30 mouse cellular contexts compared by ENCODE assay signal in genomic region chr10:24930143-24930542, GRCm38 (mm10). TPM values are rescaled to one million over a fixed set of nuclear protein-coding genes. Genes with fewer than 3 reads are reported as not detected.
DNase-seq lines count a peak whose midpoint lies in the region; ATAC-seq and TF ChIP-seq lines count a peak whose summit lies in the region.
"Had no signal": no experiment of that assay in that cellular context is flagged by ENCODE, and none has a peak within 500 bp of the region (broad histone marks: within the 10 kb centered on the region; RNA-seq: fewer than 3 reads in every experiment).

No protein-coding gene starts in this region.

- H3K4me2 ChIP-seq in lung, embryonic 14.5 days, result no peak overlapping the region
- H3K4me2 ChIP-seq: forebrain, embryonic 13.5 days; hindbrain, embryonic 12.5 days; intestine, embryonic 15.5 days; limb, embryonic 15.5 days; liver, embryonic 15.5 days; neural tube, embryonic 15.5 days had no signal

- no peak overlapping the region for H3K27ac ChIP-seq in lung, embryonic 14.5 days (ENCODE audit: low read depth)
- H3K27ac ChIP-seq in bone marrow macrophage, adult 2 months (ENCODE audit: insufficient read depth, low read depth, low read length), result peak overlapping the region; percentile 77
- H3K27ac ChIP-seq: forebrain, embryonic 13.5 days; heart, embryonic 10.5 days; hindbrain, embryonic 12.5 days; hindbrain, postnatal 0 days; intestine, embryonic 15.5 days; layer of hippocampus, adult 2 months; limb, embryonic 10.5 days; limb, embryonic 15.5 days; liver, embryonic 15.5 days; neural tube, embryonic 15.5 days had no signal

- H3K4me3 ChIP-seq in lung, embryonic 14.5 days (ENCODE audit: low read depth, low read length), result no peak overlapping the region
- H3K4me3 ChIP-seq in bone marrow macrophage, adult 2 months (ENCODE audit: insufficient read depth, low read length), result no peak overlapping the region
- H3K4me3 ChIP-seq: forebrain, embryonic 13.5 days; heart, embryonic 10.5 days; hindbrain, embryonic 12.5 days; intestine, embryonic 15.5 days; layer of hippocampus, adult 2 months; limb, embryonic 10.5 days; limb, embryonic 15.5 days; liver, embryonic 15.5 days; neural tube, embryonic 15.5 days had no signal

- H3K27me3 ChIP-seq in lung, embryonic 14.5 days (ENCODE audit: insufficient read depth, low read length), result no peaks in the 10 kb centered on the region
- H3K27me3 ChIP-seq: forebrain, embryonic 13.5 days; hindbrain, embryonic 12.5 days; intestine, embryonic 15.5 days; limb, embryonic 15.5 days; liver, embryonic 15.5 days; neural tube, embryonic 15.5 days had no signal

- H3K4me1 ChIP-seq in lung, embryonic 14.5 days (ENCODE audit: insufficient read depth), result no peaks in the 10 kb centered on the region
- H3K4me1 ChIP-seq in bone marrow macrophage, adult 2 months (ENCODE audit: control insufficient read depth, insufficient read depth, low read length), result peaks cover 39% of the 10 kb centered on the region
- H3K4me1 ChIP-seq: forebrain, embryonic 13.5 days; liver, embryonic 15.5 days had no signal

- no peak for TF ChIP-seq CTCF in lung, embryonic 14.5 days (IDR thresholded peaks at IDR 0.05; ENCODE audit: low read depth)
- no peak for TF ChIP-seq CTCF in bone marrow macrophage, adult 2 months (IDR thresholded peaks at IDR 0.05; ENCODE audit: low read depth, low read length)

- TF ChIP-seq POLR2A in bone marrow macrophage, adult 2 months (IDR thresholded peaks at IDR 0.05; ENCODE audit: borderline replicate concordance, low read depth, low read length), result no peak

- 59% methylated on average over 6 of the region's 6 CpGs for WGBS in lung, embryonic 14.5 days

- no peaks in the 10 kb centered on the region for H3K9me3 ChIP-seq in lung, embryonic 14.5 days (ENCODE audit: low read depth, low read length)
- H3K9me3 ChIP-seq: forebrain, embryonic 13.5 days; heart, embryonic 10.5 days; hindbrain, embryonic 12.5 days; intestine, embryonic 15.5 days; limb, embryonic 10.5 days; limb, embryonic 15.5 days; liver, embryonic 15.5 days; neural tube, embryonic 15.5 days had no signal

- H3K9ac ChIP-seq in lung, embryonic 14.5 days, result no peak overlapping the region
- H3K9ac ChIP-seq: forebrain, embryonic 13.5 days; hindbrain, embryonic 12.5 days; intestine, embryonic 15.5 days; limb, embryonic 15.5 days; liver, embryonic 15.5 days; neural tube, embryonic 15.5 days had no signal

- peak; percentile 27 for DNase-seq in lung, embryonic 14.5 days
- DNase-seq in lung, postnatal 10 days, result no peak
- peak; percentile 41 for DNase-seq in lung, postnatal 36 days
- peak; percentile 4 for DNase-seq in skeletal muscle tissue, adult 2 months (ENCODE audit: low read depth, low spot score)
- no peak for DNase-seq in adrenal gland, postnatal 14 days
- no peak for DNase-seq in left cerebral cortex, adult 11 months (ENCODE audit: low spot score)
- DNase-seq: adrenal gland, postnatal 36 days; B cell, adult 2 months; cerebellum, adult 8-10 months; cerebellum, postnatal 25 days; gastrocnemius, postnatal 10 days; heart, postnatal 36 days; kidney, adult 2 months; kidney, postnatal 36 days; midbrain, embryonic 14.5 days; retina, postnatal 1 day; right cerebral cortex, postnatal 14 days; thymus, postnatal 25 days had no signal

- no peak for ATAC-seq in lung, embryonic 14.5 days (ENCODE audit: insufficient read depth)
- ATAC-seq: forebrain, embryonic 13.5 days; hindbrain, postnatal 0 days; intestine, embryonic 15.5 days had no signal

- no peaks in the 10 kb centered on the region for H3K36me3 ChIP-seq in lung, embryonic 14.5 days (ENCODE audit: insufficient read depth)
- H3K36me3 ChIP-seq: heart, embryonic 10.5 days; hindbrain, embryonic 12.5 days; intestine, embryonic 15.5 days; limb, embryonic 10.5 days; limb, embryonic 15.5 days; liver, embryonic 15.5 days; neural tube, embryonic 15.5 days had no signal

RNA-seq across cellular contexts. Expression of gene Arg1, which starts 2.9 kb away (rescaled TPM):
- polyA plus RNA-seq in lung, embryonic 14.5 days (2014; fragmentation: Nextera tagmentation; extraction: Ambion mirVana), result 1.4 and 2.3 TPM in 2 replicates
- not detected in 2 replicates for polyA plus RNA-seq in bone marrow macrophage, adult 2 months (2012; ENCODE audit: insufficient read depth, insufficient read length, missing spikeins)
- 9.5 and 122 TPM in 2 replicates for total RNA-seq in adrenal gland, postnatal 14 days (2021)
- total RNA-seq: heart, postnatal 36 days; layer of hippocampus, postnatal 14 days had no signal

Comparison
In these comparisons a context has a peak if more than half of its experiments do, and no peak if none do; other contexts are left out.
1. DNase-seq: peak in lung, embryonic 14.5 days (single experiment), lung, postnatal 36 days (single experiment) and skeletal muscle tissue, adult 2 months (single experiment); none in lung, postnatal 10 days (single experiment), adrenal gland, postnatal 14 days (single experiment) and left cerebral cortex, adult 11 months (single experiment).